Mouse (Mus musculus) central nervous system, embryonic 18 days (tissue): Measurements from ENCODE around the gene Cables2. TPM values are rescaled to one million over a fixed set of nuclear protein-coding genes. Genes with fewer than 3 reads are reported as not detected.

Source experiments
- polyA plus RNA-seq: library from polyadenylated mRNA; depleted of rRNA; stranded (reverse); fragments of >200 nt; gene quantifications from 2 replicates; pipeline ENCODE4 v1.2.3, GENCODE M21; 2012; rRNA removed

Gene Cables2
- 57.8 and 58.0 TPM in 2 replicates for polyA plus RNA-seq

DNA sequence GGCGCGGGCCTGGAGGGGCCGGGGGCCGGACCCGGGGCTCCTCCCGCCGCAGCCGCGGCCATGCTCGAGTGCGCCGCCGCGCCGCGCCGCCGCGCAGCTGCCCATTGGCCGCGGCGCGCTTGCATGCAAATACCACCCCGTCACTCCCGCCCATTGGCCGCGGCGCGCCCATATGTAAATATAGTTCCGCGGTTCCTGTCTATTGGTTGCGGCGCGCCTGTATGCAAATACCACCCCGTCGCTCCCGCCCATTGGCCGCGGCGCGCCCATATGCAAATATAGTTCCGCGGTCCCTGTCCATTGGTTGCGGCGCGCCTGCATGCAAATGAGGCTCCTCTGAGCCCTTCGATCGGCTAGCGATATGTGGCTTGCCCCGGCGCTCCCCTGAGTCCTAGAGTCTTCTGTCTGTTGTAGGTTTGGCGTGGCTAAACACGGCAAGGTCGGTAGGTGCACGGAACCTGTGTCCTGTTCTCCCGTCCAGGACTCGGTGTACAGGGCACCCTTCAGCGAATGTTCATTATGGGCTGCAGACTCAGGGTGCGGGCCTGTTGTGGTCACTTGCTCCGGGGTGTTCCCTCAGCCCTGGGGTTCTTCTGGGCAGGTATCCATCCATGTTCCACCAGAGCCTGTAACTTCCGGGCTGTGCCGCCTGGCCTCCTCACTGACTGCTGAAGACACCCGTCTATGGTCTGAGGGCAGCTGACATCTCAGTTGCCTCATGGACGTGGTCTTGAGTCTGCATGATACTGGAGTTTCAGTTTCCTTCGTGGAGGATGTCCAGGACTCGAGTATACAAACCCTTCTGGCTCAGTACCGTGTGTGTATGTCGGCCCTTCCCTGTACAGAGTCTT lies at the start of gene Cables2:
Cables2 (minus strand) TSS at position 103 of the 851 bp plus-strand sequence.

DNA sequence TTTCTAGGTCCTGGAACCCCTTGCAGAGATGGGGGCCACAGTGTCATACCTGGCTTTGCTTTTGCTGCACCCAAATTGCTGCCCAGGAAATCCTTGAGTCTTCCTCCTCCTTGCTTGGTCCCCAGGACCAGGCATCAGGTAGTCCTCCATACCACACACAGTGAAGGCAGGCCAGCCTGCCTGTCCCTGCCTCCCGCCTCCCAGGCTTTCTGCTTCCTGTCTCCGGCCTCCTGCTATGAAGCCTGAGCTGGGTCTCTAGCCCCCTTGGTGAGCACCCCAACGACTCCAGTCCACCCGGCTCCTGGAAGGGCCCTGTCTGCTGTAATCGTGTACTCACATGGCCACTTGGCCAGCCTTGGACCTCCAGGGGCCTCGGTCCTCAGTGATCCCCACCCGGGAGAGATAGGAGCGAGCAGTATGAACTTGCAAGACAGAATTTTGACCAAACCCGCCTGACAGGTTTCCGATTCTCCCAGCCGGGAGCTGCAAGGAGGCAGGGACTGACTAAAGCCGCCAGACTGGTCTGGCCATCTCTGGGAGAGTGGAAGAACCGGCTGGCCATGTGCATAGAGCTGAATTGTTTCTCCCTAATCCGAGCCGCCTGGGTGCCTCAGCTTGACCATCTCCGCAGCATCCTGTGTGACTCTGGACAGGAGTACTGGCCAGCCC lies 16.3 kb upstream of the Cables2 start, which contains the start of gene Rbbp8nl:
Rbbp8nl (minus strand) TSS at position 440 of the 669 bp plus-strand sequence.

DNA sequence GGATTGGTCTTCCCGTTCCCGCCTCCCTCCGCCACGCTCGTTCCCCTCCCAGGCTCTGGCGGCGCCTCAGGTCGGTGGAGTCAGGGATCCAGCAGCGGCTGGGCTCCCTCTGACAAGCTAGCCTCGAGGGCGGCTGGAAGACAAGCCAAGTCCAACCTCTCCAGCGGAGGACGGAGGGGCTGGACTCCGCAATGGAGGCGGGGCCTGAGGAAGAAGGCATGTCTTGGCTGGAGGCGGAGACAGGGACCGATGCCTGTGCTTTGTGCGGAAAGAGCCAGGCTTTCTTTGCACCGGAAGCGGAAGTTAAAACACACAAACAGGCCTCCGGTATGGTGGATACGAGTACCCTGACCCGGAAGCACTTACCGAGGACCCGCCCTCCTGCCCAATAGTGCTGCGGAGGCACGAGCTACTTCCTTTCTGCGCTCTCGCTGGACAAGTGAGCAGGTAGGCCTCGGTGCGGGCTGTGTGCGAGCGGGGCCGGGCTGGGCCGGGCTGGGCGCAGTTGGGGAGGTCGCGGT lies 16.2 kb downstream of the Cables2 start, which contains the start of gene Rps21:
Rps21 (plus strand) TSS at position 377 of the 521 bp plus-strand sequence.

DNA sequence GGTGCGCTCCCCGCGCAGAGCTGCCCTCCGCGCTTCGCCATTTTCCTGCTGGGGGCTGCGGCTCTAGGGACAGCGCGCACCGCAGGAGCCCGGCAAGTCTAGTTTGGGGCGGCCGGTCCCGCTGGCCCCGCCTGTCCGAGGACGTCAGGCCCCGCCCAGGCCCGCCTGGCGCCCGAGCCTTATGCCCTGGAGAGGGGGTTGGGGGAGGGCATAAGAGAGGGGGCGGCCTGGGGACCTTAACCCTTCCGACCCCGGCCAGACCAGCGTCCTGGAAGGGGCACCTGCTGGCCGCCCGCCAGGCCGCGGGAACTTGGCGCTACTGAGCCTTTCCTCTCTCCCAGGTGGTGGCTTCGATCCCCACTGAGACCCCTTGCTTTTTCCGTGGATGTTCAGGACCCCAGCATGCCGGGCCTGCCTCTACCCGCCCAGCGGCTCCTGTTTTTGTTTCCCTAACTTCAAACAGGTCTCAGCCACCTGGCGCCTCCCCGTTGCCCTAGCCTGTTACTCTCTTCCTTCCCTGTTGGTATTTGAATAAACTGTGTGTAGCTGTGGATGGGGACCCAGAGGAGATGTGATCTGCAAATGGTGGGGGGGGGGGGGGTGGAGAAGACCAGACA lies 47.4 kb downstream of the Cables2 start, which contains the start of gene Lama5:
Lama5 (minus strand) TSS at position 98 of the 617 bp plus-strand sequence.

Other genes with a start within 250 kb of the Cables2 start
- 148 and 176 TPM in 2 replicates for gene Lsm14b, start 248.5 kb downstream of the Cables2 start, polyA plus RNA-seq
- 342 and 356 TPM in 2 replicates for gene Psma7, start 231.1 kb downstream of the Cables2 start, polyA plus RNA-seq
- 51.1 and 57.3 TPM in 2 replicates for gene Ss18l1, start 231.0 kb downstream of the Cables2 start, polyA plus RNA-seq
- 38.6 and 40.5 TPM in 2 replicates for gene Mtg2, start 202.9 kb downstream of the Cables2 start, polyA plus RNA-seq
- gene Hrh3, start 169.0 kb downstream of the Cables2 start, polyA plus RNA-seq, result 7.8 and 9.2 TPM in 2 replicates
- 48.9 and 49.4 TPM in 2 replicates for gene Osbpl2, start 154.2 kb downstream of the Cables2 start, polyA plus RNA-seq
- 85.9 and 102 TPM in 2 replicates for gene Adrm1, start 102.0 kb downstream of the Cables2 start, polyA plus RNA-seq
- 6.8 and 7.1 TPM in 2 replicates for gene Lama5, start 47.6 kb downstream of the Cables2 start, polyA plus RNA-seq
- gene Rps21, start 16.1 kb downstream of the Cables2 start, polyA plus RNA-seq, result 2,485 and 2,694 TPM in 2 replicates
- 0.03 TPM in 1 of 2 replicates, not detected in the other for gene Rbbp8nl, start 16.4 kb upstream of the Cables2 start, polyA plus RNA-seq
- not detected in 2 replicates for gene Gata5, start 61.2 kb upstream of the Cables2 start, polyA plus RNA-seq
- gene Slco4a1, start 182.7 kb upstream of the Cables2 start, polyA plus RNA-seq, result 3.5 and 3.8 TPM in 2 replicates
- gene Ntsr1, start 226.5 kb upstream of the Cables2 start, polyA plus RNA-seq, result 12.6 and 16.3 TPM in 2 replicates